Mouse (Mus musculus): ENCODE measurements at regions not wholly inside any gene's neighbourhood (a gene's known extent, or its start where the extent isn't known, plus 50 kb on each side); places are given as distances from the start of the nearest gene placed in this dataset.

- no peak overlapping the region for H3K4me3 ChIP-seq (ENCODE audit: low read depth, low read length)
- H3K27me3 ChIP-seq (ENCODE audit: control insufficient read depth, insufficient read depth, low read length) = no peaks in the 10 kb centered on the region
- no peak for TF ChIP-seq CTCF (IDR thresholded peaks at IDR 0.05; ENCODE audit: extremely low read depth, insufficient read length, insufficient replicate concordance, low read depth, low read length)
- TF ChIP-seq POLR2A (IDR thresholded peaks at IDR 0.05; ENCODE audit: low read depth, low read length) = no peak
- H3K36me3 ChIP-seq (ENCODE audit: control insufficient read depth, insufficient read depth, low read length) = no peaks in the 10 kb centered on the region
- no peaks in the 10 kb centered on the region; the same call in 1 of the 2 replicates for H3K4me1 ChIP-seq (ENCODE audit: control insufficient read depth, insufficient read depth, insufficient read length, low read length)
- no peak overlapping the region for H3K27ac ChIP-seq (ENCODE audit: insufficient read depth, low read depth, low read length)
These were observed 72.9 kb upstream of the Tle4 start for GRCm38 (mm10) chr19:14670821-14671104.

- 25% methylated on average over 13 of the region's 13 CpGs for WGBS
- no peak overlapping the region for H3K4me3 ChIP-seq (ENCODE audit: low read depth, low read length)
- no peak for TF ChIP-seq CTCF (IDR thresholded peaks at IDR 0.05; ENCODE audit: extremely low read depth, insufficient read length, insufficient replicate concordance, low read depth, low read length)
- no peak for TF ChIP-seq POLR2A (IDR thresholded peaks at IDR 0.05; ENCODE audit: low read depth, low read length)
- H3K4me1 ChIP-seq (ENCODE audit: control insufficient read depth, insufficient read depth, insufficient read length, low read length) = peaks cover 2% of the 10 kb centered on the region; the same call in 1 of the 2 replicates
- H3K36me3 ChIP-seq (ENCODE audit: control insufficient read depth, insufficient read depth, low read length) = no peaks in the 10 kb centered on the region
- no peaks in the 10 kb centered on the region for H3K27me3 ChIP-seq (ENCODE audit: control insufficient read depth, insufficient read depth, low read length)
- no peak overlapping the region for H3K27ac ChIP-seq (ENCODE audit: insufficient read depth, low read depth, low read length)
These were observed 72.4 kb upstream of the Tle4 start for GRCm38 (mm10) chr19:14670078-14670820.

DNA sequence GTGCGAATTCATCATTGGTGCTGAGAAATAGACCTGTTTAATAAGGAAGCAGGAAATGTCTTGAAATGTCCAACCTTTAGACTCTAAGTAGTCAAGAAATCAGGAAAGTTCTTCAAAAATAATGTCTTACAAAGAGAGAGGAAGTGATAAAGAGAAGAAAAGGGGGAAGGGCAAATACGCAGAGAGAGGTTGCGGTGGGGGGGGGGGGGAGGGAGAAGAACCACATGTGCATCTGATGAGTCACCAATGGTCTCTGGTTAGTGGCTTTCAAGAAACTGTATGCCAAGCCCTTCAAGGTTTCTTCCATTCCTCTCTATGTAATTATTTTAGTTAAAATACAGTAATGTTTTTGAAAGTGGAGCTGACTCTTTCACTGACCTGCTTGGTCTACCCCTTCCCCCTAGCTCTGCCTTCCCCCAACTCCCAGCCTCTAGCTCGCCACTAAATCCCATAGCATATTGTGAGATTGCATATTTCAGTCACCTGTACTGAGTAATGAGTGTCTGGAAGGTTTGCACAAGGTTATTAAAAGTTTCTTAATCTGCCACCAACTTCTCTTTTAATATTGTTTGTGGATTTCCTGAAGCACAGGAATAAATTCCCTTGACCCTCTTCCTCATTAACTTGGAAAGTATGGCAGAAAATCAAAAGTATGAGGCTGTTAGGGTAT, 70.8 kb upstream of the Tle4 start:
- TF ChIP-seq CTCF (IDR thresholded peaks at IDR 0.05; ENCODE audit: extremely low read depth, insufficient read length, insufficient replicate concordance, low read depth, low read length) (no peak), POLR2A (IDR thresholded peaks at IDR 0.05; ENCODE audit: low read depth, low read length) (no peak)
- H3K27me3 ChIP-seq (ENCODE audit: control insufficient read depth, insufficient read depth, low read length) = no peaks in the 10 kb centered on the region

GRCm38 (mm10) chr19:14664682-14665417, 67.0 kb upstream of the Tle4 start:
- H3K27ac ChIP-seq (ENCODE audit: insufficient read depth, low read depth, low read length) = peak overlapping the region; percentile 78
- 30% methylated on average over 3 of the region's 3 CpGs for WGBS
- no peaks in the 10 kb centered on the region for H3K36me3 ChIP-seq (ENCODE audit: control insufficient read depth, insufficient read depth, low read length)
- H3K27me3 ChIP-seq (ENCODE audit: control insufficient read depth, insufficient read depth, low read length) = no peaks in the 10 kb centered on the region
- no peak for TF ChIP-seq CTCF (IDR thresholded peaks at IDR 0.05; ENCODE audit: extremely low read depth, insufficient read length, insufficient replicate concordance, low read depth, low read length)
- TF ChIP-seq POLR2A (IDR thresholded peaks at IDR 0.05; ENCODE audit: low read depth, low read length) = no peak
- no peak overlapping the region for H3K4me3 ChIP-seq (ENCODE audit: low read depth, low read length)
- peaks cover 10% of the 10 kb centered on the region; the same call in 1 of the 2 replicates for H3K4me1 ChIP-seq (ENCODE audit: control insufficient read depth, insufficient read depth, insufficient read length, low read length)

More for the DNA sequence above, 70.8 kb upstream of the Tle4 start:
- H3K36me3 ChIP-seq (ENCODE audit: control insufficient read depth, insufficient read depth, low read length) = no peaks in the 10 kb centered on the region
- H3K4me3 ChIP-seq (ENCODE audit: low read depth, low read length) = no peak overlapping the region
- no peak overlapping the region for H3K27ac ChIP-seq (ENCODE audit: insufficient read depth, low read depth, low read length)
- H3K4me1 ChIP-seq (ENCODE audit: control insufficient read depth, insufficient read depth, insufficient read length, low read length) = peaks cover 10% of the 10 kb centered on the region; the same call in 1 of the 2 replicates
- WGBS = 78% methylated on average over 4 of the region's 4 CpGs

- Histone ChIP-seq H3K4me3 (ENCODE audit: low read depth, low read length) (no peak overlapping the region), H3K27me3 (ENCODE audit: control insufficient read depth, insufficient read depth, low read length) (no peaks in the 10 kb centered on the region), H3K27ac (ENCODE audit: insufficient read depth, low read depth, low read length) (peak overlapping the region; percentile 78), H3K36me3 (ENCODE audit: control insufficient read depth, insufficient read depth, low read length) (no peaks in the 10 kb centered on the region), H3K4me1 (ENCODE audit: control insufficient read depth, insufficient read depth, insufficient read length, low read length) (peaks cover 10% of the 10 kb centered on the region; the same call in 1 of the 2 replicates)
- TF ChIP-seq CTCF (IDR thresholded peaks at IDR 0.05; ENCODE audit: extremely low read depth, insufficient read length, insufficient replicate concordance, low read depth, low read length) (no peak), POLR2A (IDR thresholded peaks at IDR 0.05; ENCODE audit: low read depth, low read length) (no peak)
- 79% methylated on average over 2 of the region's 2 CpGs for WGBS
These were observed 66.3 kb upstream of the Tle4 start for GRCm38 (mm10) chr19:14664096-14664586.

GRCm38 (mm10) chr19:14663350-14663749, 65.5 kb upstream of the Tle4 start:
- Histone ChIP-seq H3K36me3 (ENCODE audit: control insufficient read depth, insufficient read depth, low read length) (no peaks in the 10 kb centered on the region), H3K27me3 (ENCODE audit: control insufficient read depth, insufficient read depth, low read length) (no peaks in the 10 kb centered on the region), H3K4me1 (ENCODE audit: control insufficient read depth, insufficient read depth, insufficient read length, low read length) (peaks cover 10% of the 10 kb centered on the region; the same call in 1 of the 2 replicates), H3K4me3 (ENCODE audit: low read depth, low read length) (no peak overlapping the region), H3K27ac (ENCODE audit: insufficient read depth, low read depth, low read length) (no peak overlapping the region)
- WGBS = 73% methylated on average over 4 of the region's 4 CpGs
- TF ChIP-seq POLR2A (IDR thresholded peaks at IDR 0.05; ENCODE audit: low read depth, low read length) (no peak), CTCF (IDR thresholded peaks at IDR 0.05; ENCODE audit: extremely low read depth, insufficient read length, insufficient replicate concordance, low read depth, low read length) (no peak)

GRCm38 (mm10) chr19:14659725-14660124, 61.9 kb upstream of the Tle4 start:
- no peak for TF ChIP-seq POLR2A (IDR thresholded peaks at IDR 0.05; ENCODE audit: low read depth, low read length)
- TF ChIP-seq CTCF (IDR thresholded peaks at IDR 0.05; ENCODE audit: extremely low read depth, insufficient read length, insufficient replicate concordance, low read depth, low read length) = no peak
- H3K4me3 ChIP-seq (ENCODE audit: low read depth, low read length) = no peak overlapping the region
- H3K36me3 ChIP-seq (ENCODE audit: control insufficient read depth, insufficient read depth, low read length) = no peaks in the 10 kb centered on the region
- H3K27ac ChIP-seq (ENCODE audit: insufficient read depth, low read depth, low read length) = no peak overlapping the region
- H3K4me1 ChIP-seq (ENCODE audit: control insufficient read depth, insufficient read depth, insufficient read length, low read length) = peaks cover 10% of the 10 kb centered on the region; the same call in 1 of the 2 replicates
- 77% methylated on average over 4 of the region's 4 CpGs for WGBS
- H3K27me3 ChIP-seq (ENCODE audit: control insufficient read depth, insufficient read depth, low read length) = no peaks in the 10 kb centered on the region
